Mouse (Mus musculus) monocyte, adult 2 months (primary cell): ENCODE measurements at regions not wholly inside any gene's neighbourhood (a gene's known extent, or its start where the extent isn't known, plus 50 kb on each side); places are given as distances from the start of the nearest gene placed in this dataset.

Source experiments
- DNase-seq, 2 experiments: peaks; one replicate each; pipeline ENCODE4 v3.0.0; 2022; ENCODE audit warnings: low spot score in 2 of 2, low read depth in 1 of 2

DNA sequence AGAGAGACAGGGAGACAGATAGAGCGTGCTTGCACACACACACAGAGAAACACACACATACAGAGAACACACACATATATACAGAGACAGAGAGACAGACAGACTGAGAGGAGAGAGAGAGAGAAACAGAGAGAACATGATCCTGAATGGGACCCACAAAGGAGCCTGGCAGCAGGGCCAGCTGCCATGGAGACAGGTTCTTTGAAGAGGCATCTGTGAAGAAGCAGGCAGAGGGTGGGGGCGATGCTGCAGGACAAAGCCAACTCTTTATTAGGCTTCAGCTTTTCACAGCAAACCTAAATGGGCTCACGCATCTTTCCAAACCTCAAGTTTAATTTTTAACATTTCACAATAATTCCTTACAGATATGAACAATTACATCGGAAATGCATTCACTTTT lies 90.0 kb upstream of the Dlx2 start:
- no peak for DNase-seq

DNA sequence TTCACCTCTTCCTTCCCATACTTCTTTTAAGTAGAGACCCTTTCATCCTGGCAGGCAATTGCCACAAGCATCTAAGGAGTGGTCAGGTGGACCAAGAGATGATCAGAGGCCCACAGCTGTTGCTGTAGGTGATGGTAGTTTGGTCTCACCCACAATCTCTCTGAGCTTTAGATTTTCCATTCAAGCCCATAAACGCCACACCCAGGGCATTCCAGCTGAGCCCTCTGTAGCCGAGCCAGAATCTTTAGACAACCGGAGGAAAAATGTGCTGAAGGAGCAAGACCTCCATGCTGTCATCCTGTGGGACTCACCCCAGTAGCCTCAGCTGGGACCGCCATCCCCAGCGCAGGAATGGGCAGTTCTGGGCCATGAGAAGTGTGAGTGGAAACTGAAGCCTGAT lies 93.7 kb upstream of the Dlx2 start:
- no peak for DNase-seq

DNA sequence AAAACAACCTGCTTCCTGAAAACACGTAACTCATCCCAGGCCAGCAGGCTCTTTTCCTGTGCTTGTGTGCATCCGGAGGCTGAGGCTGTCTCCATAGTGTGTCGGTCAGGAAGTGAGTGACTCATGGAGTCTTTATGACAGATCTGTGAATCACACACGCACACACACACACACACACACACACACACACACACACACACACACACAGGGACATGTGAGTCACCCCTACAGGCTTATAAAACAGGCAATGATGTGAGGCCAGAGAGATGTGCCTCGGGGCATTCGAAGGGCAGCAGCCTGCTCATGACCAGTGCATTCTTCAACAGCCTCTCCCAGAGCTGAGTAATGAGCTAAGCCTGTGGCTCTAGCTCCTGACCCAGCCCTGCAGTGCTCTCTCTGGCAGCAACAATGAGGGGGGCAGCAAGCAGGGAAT lies 97.5 kb upstream of the Dlx2 start:
- DNase-seq: peak in 1 of 2 experiments; percentile 13

DNA sequence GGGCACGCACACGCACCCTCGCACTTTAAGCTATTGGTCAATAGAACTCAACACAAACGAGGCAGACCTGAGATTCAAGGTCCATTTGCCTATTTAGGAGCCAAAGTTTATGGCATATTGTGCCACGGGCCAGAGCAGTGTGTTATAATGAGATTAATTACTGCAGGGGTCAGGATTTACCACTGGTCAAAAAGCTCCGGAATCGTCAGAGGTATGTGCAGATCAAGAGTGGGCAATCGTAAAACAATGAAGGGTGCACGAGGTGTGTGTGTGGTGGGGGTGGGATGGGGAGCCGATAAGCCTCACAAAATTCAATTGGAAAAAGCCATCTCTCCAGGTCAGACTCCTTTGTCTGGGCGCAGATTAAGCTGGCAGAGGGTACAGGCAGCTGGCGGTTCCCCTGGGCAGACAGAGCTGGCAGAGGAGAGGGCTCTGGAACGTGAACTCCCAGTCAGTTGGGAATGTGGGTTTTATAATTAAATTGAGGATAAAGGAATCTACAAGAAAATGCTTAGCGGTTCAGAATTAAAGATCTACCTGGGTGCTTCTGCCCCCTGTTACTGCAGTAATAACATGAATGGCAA lies 97.4 kb upstream of the Itga6 start:
- DNase-seq: no peak

GRCm38 (mm10) chr2:71651662-71652061 lies 93.8 kb upstream of the Itga6 start:
- DNase-seq: no peak

DNA sequence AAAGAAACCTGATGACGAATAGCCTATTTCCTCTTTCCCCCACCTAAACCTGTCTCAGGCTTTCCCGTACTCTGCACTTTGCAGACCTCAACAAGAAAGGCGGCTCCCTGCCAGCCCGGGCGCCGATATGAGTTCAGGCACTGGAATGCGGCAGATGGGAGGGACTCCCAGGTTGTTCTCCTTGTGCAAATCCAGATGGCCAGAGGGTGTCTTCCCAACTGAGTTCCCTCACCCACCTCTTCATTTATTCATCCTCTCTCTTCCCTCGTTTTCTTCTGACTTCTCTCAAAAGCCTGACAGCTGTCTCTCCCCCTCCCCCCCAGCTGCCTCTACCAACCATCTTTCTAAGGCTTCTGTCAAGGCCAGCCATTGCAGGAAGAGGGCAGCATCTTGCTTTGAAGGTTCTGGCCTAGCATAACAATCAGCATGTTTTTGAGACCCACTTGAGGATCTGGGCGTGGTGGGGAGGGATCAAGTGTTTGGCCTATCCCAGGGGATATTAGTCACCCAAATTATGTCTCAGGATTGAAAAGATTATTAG lies 93.1 kb upstream of the Itga6 start:
- no peak for DNase-seq

- DNase-seq: no peak
Measured at GRCm38 (mm10) chr2:71654817-71655503, 90.5 kb upstream of the Itga6 start.

DNA sequence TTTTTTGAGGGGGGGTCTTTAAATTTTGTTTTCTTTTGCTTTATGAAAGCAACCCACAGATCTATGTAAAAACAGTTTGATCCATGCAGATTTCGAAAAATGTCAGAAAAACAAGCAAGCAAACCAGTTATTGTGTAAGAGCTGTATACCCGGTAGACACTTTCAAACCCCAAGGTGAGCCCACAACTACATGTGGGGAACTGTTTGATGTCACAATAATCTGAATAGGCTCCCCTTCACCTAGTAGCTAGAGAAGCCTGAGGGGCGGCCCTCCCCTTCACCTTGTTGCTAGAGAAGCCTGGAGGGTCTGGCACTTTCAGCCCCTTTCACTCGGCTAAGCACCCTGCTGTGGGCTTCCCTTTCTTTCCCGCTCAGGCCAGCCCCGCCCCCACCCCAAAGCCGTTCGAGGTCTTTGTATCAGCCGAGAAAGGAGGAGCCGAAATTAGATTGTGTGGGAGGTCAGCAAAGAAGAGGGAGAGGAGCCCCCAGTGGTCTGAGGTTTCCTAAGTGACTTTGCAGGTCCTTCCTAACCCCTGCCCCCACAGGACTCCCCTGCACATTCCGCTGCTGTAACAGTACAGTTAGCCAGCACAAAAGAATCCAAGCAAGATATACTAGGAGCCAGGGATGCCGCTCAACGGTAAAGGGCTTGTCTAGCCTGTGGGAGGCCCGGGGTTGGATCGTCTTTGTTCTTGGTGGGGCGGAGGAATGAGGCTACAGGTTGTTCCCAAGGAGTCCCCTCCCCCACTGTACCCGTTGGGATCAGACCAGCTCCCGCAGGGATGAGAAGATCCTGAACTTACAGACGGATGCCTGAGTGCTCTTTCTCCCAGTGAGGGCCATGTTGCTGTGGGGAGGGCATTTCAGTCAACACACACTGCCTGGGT lies 89.7 kb upstream of the Itga6 start:
- no peak for DNase-seq

DNA sequence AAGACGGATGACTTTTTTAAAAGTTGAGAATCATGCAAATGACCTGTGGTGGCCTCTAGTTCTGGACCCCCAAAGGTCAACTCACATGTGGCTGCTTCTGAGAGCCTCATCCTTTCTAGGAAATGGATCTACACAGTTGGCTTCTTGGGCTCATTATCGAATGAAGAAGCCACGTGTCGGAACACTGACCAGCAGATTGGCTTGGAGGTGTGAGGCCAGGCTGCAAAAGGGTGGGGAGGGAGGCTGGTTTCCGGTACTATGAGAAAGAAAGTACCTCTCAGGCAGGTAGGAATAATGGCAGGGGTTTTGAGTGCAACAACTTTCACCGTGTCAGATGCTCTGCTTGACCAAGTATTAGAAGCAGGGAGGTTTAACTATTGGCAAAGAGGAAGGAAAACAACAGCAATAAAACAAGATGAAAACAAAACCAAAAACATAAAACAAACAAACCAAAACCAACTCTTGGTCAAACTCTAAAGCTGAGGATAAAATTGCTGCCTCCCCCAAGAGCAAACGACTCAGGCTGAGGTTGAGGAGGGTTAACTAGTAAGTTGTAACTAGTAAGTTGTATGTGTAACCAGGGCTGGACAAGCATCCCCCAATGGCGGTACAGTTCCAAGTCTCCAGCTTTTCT lies 88.7 kb upstream of the Itga6 start:
- no peak for DNase-seq

DNA sequence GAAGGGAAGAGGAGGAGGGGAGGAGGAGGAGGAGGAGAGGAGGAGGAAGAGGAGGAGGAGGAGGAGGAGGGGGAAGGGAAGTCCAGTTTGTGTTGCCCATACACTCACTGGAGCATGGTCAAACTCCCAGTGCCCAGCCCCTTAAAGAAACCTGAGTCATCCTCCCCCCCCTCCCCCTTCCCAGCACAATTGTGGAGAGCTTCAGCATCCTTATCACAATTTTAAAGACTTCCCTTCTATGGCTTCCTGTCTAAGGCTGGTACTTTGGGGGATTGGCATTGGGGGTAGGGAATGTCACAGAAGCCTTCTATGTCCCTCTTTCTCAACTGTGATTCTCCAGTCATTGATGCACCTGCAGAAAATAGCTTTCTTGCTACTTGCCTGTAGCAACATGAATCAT lies 84.0 kb upstream of the Itga6 start:
- no peak for DNase-seq

DNA sequence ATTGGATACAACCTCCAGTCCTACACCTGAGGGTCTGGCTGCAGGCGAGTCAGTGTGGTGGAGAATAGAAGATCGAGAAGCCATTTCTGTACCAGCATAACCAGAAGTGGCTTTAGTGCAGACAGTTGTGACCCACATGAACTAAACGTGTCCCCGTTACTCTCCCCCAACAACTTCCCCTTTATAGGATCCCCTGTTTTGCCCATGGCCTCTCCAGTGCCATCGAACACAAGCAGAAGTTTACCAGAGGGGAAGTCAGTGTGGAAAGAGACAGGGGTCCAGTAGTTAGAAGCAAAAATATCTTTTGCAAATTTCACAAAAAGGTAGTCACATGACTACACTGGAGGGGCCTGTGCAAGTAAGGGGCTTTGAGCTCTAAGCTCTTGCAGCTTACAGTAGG lies 83.4 kb upstream of the Itga6 start:
- DNase-seq: peak; percentile 12 to 19

GRCm38 (mm10) chr2:71663453-71663852 lies 82.0 kb upstream of the Itga6 start:
- DNase-seq: no peak

GRCm38 (mm10) chr2:71666927-71667326 lies 78.5 kb upstream of the Itga6 start:
- no peak for DNase-seq

DNA sequence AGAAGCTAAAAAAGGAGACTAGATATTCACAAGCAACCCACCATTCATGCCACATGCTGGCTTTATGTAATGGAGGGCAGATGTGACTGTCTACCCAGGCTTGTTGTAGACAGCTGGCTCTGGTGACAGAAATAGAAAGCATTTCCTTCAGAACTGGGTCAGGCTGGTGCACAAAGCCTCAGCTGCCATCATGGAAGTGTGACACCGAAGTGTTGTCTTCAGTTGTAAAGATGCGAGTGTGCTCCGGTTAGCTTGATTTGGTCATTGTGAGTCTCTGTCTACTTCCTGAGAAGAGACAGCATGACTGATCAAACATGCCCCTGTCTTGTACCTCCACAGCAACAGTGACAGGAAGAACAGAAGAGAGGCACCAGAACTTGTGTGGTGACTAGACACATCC lies 77.7 kb upstream of the Itga6 start:
- DNase-seq: no peak

DNA sequence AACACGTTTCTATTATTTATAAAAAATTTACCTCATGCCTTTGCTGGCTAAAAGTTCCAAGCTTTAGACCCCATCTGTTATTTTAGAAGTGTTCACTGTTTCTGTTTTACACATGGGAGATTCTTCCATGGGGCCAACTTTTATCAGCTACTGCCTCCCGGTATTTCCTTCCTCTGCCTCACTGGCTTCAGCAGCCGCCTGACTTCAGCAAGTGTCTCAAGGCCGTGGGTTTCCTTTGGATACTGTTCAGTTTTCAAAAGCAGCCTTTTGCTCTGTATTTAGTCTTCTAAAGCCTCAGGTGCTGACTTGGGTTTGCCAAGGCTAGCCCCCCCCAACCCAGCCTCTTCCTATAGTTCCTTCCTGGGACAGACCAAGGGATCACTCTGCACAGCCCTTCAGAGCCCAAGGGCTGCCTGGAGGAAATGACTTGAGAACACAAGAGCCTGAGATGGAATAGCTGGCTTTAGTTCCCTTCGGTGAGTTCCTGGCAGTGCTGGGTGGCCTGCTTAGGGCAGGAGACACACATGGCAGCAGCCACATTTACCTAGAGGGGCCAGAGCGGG lies 75.1 kb upstream of the Itga6 start:
- DNase-seq: no peak

DNA sequence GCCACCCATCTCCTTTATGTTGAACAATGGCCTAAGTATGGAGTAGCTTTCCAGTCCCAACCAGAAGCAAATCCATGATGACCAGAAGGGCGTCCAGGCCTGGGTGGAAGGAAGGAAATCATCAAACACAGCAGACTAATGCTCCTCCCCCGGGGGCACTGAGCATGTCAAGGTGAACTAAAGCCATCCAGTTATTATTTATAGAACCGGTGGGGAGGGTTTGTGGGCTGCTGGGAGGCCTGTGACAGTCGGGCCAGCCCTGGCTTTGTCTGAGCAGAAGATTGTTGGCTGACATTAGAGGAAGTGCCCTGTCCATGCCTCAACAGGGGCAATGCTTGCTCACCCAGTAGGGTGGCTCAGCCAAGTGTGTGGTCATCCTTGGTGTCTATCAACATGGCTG lies 74.5 kb upstream of the Itga6 start:
- DNase-seq: no peak

DNA sequence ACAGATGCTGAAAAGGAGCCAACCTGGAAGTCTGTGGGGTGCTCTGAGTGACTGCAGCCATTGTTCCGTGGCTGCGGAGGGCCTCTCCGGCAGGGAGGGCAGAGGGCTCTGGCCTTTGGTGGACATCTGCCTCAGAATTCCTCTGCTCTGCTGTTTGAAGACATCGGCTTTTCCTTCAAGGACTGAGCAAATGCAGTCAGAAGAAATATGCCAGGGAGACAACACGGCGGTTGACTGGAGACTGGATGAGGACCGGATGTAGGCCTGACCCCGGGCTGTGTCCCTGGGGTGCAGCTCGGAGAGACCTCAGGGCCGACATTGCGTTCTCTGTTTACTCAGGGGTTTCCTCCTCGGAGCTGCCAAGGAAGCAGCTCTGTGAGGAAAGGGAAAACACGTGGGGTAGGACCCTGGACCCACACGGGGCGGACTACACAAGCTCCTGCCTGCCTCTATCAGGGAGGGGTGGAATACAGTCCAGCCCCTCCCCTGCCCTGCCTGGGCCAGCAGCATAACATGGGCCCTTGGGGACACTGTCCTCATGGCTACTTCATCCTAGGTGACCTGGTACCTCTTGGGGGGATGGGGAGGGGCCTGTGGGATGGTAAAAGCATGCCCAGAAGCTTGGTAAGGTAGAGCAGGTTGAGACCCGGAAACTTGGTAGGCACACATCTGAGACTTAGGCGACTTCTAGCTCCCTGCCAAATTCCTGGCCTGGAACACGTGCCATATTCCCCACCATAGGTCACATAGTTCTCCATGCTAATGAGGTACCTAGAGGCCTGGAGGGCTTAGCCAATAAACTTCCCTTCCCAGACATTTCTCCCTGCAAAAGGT lies 72.1 kb upstream of the Itga6 start:
- DNase-seq: no peak

- DNase-seq: no peak
Measured at GRCm38 (mm10) chr2:71680746-71681145, 64.7 kb upstream of the Itga6 start.

DNA sequence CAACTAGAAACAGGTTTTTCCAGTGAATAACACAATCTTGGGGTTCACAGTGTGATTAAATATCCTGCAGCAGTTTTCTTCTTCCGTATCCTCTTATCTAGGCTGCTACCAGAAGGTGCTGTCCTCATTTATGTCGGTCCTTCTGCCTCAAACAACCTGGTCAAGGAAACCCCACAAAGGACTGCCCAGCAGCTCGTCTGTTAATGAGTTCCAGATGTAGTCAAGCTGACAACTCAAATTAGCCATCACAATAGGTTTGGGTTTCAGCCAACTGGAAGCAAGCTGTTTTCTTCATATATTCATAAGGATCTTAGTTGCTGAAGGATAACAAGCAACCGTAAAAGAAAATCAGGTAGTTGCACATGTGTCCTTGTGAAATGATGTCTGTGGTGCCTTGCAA lies 64.3 kb upstream of the Itga6 start:
- DNase-seq: no peak

- DNase-seq: no peak
Measured at GRCm38 (mm10) chr2:71683375-71683774, 62.0 kb upstream of the Itga6 start.
